Mouse (Mus musculus): ENCODE results near the gene C130074G19Rik. TPM values are rescaled to one million over a fixed set of nuclear protein-coding genes. Genes with fewer than 3 reads are reported as not detected.

The C130074G19Rik gene
- total RNA-seq, 2 experiments from 2014 or later: 9.3 to 12.1 TPM

DNA sequence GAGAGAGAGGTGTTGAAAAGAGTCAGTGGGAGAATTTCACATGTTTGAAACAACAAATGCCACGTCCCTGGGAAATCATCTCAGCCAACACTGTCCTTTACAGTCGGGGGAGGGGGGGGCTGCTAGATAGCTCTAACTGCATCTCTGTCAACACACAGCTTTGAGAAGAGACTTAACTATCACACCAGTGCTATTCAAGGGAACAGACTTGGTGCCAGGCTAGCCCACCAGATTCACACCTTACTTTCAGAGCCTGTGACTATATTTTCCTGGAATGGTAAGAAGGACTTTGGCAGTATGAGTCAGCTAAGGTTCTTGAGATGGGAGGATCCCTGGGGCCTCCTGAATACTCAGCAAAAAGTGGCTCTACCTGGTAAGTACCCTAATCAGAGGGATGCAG lies 5.7 kb downstream of the C130074G19Rik start:
- no peak for DNase-seq (ENCODE audit: low spot score in 2 of 2)

- no peak for DNase-seq (ENCODE audit: low spot score in 2 of 2)
Observed at GRCm38 (mm10) chr1:184873910-184874309, 9.1 kb downstream of the C130074G19Rik start.

- no peak for DNase-seq (ENCODE audit: low spot score in 2 of 2)
Observed at GRCm38 (mm10) chr1:184872069-184872819, 10.8 kb downstream of the C130074G19Rik start.

GRCm38 (mm10) chr1:184871506-184871905 lies 11.5 kb downstream of the C130074G19Rik start:
- no peak for DNase-seq (ENCODE audit: low spot score in 2 of 2)

DNA sequence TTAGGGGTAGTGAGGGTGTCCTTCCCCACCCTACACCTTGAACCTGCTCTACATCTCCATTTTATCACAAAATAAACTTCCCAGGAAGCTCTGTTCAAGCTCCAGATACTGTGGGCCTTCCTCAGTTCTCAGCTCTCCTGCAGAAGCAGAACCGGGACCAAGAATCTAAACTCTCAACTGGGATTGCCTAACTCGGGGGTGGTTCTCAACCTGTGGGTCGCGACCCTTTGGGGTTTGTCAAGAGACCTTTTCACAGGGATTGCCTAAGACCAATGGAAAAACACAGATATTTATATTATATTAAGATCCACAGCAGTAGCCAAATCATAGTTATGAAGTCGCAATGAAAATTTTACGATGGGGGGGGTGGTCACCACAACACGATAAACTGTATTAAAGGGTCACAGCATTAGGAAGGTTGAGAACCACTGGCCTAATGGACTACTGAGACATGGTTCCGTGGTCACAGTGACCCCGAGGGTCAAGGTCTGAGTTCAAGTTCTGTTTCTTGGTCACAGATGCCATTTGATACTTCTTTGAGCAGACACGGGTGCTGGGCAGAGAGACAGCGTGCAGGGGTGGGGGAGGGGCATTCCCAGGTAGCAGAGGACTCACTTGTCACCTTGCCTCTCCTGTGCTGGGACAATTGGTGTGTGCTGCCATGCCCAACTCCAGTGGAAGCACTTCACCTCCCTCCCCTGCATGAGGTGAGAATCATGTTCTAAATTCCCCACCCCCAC lies 12.2 kb downstream of the C130074G19Rik start:
- no peak for DNase-seq (ENCODE audit: low spot score in 2 of 2)

DNA sequence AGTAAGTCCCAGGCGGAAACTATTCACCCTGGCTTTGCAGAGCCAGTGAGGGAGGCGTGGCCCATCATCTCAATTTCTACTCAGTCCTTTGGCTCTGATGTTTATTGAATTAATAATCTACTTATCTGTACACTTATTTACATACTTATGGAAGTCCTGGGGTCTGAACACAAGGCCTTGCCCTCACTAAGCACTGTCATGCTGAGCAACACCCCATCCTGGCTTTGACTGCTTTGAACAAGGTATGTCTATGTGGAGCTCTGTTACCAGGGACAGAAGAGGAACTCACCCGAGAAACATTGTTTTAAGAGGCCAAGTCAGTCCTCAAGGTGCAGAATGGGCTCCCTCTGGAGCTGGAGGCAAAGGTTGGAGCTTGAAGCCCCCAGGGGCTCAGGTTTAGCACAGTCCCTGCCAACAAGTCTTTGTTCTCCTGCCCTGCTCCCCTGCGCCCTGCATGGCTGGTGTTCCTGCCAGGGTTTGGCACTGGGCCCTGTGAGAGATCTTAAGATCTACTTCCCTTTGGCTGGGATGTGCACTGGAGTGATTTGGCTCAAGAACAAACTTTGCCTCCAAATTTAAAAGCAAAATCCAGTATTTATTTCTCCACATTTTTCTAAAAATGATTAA lies 13.0 kb downstream of the C130074G19Rik start:
- no peak for DNase-seq (ENCODE audit: low spot score in 2 of 2)

GRCm38 (mm10) chr1:184867640-184868120 lies 15.3 kb downstream of the C130074G19Rik start:
- DNase-seq (ENCODE audit: low spot score in 2 of 2): no peak

DNA sequence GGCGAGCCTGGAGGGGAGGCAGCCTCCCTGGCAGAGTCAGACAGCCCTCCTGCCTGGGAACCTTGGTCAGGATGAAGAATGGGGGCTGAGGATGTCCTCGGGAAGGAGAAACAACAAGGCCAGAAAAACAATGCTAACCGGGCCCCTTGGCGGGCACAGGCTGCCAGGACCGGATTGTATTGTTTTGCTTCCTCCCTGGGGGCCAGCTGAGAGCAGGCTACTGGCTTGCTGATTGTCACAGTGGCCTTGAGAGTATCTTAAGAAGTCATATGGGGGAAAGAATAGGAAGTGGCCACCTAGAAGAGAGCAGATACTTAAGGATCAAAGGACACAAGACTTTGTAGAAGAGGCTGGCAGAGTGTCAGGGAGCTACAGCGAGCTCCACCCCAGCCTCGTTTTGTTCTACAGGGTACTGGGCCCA lies 18.6 kb downstream of the C130074G19Rik start:
- no peak for DNase-seq (ENCODE audit: low spot score in 2 of 2)

- DNase-seq (ENCODE audit: low spot score in 2 of 2): no peak
Observed at GRCm38 (mm10) chr1:184862636-184863035, 20.4 kb downstream of the C130074G19Rik start.

- DNase-seq (ENCODE audit: low spot score in 2 of 2): no peak
Observed at GRCm38 (mm10) chr1:184861551-184861950, 21.5 kb downstream of the C130074G19Rik start.

DNA sequence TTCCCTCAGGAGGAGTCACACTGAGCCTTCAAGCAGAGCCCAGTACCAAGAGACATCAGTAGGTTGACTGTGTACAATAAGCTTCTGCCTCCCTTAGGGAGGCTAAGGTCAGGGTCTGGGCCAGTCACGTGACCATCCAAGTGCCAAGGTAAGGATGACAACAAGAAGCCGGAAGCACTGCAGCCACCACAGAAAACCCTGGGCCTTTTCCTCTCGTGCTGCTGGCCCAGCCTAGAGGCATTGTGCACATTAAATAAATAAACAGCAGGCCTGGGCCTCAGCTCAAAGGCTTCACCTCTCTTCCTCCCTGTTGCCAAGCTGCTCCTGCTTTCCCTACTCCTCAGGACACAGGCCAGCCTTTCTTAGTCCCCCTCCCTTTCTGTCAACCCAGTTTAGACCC lies 22.7 kb downstream of the C130074G19Rik start:
- DNase-seq (ENCODE audit: low spot score in 2 of 2): no peak

GRCm38 (mm10) chr1:184858253-184858652 lies 24.8 kb downstream of the C130074G19Rik start:
- no peak for DNase-seq (ENCODE audit: low spot score in 2 of 2)

DNA sequence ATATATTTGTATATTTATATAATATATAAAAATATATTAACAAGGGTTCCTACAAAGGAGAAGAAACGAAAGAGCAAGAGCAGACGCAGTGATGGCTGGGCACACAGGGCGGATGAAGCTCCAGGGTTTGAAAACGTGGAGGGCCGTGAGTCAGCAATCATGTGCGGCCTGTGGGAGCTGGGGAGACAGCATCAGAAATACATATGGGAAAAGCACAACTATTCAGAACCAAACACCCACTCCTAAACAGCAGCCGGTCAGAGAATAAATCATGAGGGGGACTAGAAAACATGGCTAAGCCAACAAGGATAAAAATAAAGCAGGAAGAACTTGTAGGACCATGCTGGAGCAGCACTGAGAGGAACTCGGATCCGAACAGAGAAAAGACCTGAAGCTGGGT lies 25.8 kb downstream of the C130074G19Rik start:
- DNase-seq (ENCODE audit: low spot score in 2 of 2): no peak

GRCm38 (mm10) chr1:184853922-184854321 lies 29.1 kb downstream of the C130074G19Rik start:
- no peak for DNase-seq (ENCODE audit: low spot score in 2 of 2)

DNA sequence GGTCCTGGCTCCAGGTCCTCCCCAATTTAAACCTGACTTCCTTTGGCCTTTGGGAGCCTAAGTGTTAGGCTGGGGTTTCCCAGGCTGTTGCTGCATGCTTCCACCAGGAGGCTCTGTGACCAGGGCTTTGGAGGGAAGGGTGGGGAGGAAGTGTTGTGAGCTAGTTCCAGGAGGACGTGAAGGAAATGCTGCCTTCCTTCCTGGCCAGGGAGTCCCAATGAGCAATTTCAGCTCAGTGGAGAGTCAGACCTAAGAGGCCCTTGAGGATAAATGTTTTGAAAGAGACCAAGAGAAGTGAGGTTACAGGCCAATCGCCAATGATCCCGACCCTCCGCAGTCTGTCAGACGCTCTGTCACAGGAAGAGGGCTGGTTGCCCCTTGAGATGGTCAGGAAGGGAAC lies 29.7 kb downstream of the C130074G19Rik start:
- DNase-seq (ENCODE audit: low spot score in 2 of 2): peak; percentile 36 to 54

DNA sequence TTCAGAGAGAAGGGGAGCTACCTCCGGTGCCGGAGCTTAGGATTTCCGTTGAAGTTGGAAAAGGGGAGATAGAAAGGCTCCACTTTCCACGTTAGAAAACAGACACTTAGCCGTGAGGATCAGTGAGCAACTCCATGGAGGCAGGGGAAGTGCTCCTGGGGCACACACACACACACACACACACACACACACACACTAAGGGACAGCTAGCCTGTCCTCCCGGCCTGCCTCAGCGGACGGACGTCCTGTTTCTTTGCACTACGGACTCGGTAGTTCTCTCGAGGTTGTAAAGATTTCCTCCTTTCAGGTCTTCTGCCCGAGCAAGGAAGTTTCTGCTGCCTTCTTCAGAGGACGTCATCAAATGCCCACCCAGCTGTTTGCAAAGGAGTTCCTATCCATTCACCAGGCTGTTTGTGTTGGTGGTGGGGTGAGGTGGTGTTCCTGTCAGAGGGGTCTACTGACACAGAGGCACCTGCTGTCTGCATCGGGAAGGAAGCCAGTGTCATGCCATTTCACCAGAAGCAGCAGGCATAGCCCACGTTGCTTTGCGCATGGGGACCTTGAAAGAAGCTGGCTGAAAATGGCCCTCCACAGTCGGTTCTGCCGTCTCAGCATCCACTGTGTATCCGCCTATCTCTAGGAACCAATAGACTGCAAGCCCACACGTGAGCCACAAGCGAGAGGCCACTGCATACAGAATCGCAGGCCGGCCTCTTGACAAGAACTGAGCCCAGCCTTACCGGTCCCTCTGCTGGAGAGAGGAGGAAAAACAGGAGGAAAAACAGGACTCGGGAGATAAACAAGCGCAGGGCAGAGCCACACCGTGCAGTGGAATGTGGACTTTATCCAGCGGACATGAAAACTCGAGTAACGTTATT lies 31.0 kb downstream of the C130074G19Rik start:
- peak; percentile 67 to 86 for DNase-seq (ENCODE audit: low spot score in 2 of 2)

DNA sequence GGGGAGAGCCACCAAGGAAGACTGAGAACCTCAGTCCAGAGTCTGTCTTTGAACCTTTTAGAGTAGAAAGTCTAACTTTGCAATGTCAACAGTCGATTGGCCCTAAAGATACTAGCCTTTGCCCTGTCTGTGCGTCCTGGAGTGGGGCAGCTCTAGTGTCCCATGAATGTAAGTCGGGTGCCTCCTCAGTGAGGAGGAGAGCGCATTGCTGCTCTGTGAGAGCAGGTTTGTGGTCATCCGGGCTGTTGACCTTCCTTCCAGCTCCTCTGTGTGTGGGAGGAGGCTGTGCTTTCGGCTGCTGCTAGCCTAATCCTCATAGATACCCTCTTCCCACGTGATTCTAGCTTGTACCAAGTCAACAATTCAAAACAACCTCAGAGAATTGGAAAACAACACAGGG lies 31.9 kb downstream of the C130074G19Rik start:
- no peak for DNase-seq (ENCODE audit: low spot score in 2 of 2)

DNA sequence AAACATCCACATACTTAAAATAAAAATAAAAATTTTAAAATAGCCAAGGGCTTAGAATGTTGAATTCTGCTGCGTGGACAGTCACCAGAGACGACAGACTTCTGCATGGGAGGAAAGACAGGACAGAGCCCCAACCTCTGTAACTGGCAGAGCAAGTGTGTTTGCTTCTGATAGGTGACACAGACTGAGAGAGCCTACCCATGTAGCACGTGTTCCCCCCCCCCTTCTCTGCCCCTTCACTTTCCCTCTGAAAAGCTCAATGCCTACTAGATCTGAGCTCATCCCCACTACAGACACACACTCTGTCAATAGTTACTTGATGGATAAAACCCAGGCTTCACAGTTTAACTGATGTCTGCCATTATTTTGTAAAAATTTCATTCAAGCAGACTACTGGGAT lies 36.0 kb downstream of the C130074G19Rik start:
- DNase-seq (ENCODE audit: low spot score in 2 of 2): no peak

- no peak for DNase-seq (ENCODE audit: low spot score in 2 of 2)
Observed at GRCm38 (mm10) chr1:184846092-184846750, 36.8 kb downstream of the C130074G19Rik start, which contains the start of gene Marc2. Marc2 (minus strand) TSS chr1:184846451.

Data from layer of hippocampus, postnatal 14 days (tissue).